Mouse (Mus musculus): ENCODE measurements at regions not wholly inside any gene's neighbourhood (a gene's known extent, or its start where the extent isn't known, plus 50 kb on each side); places are given as distances from the start of the nearest gene placed in this dataset.
A peak's percentile ranks its signal among the peaks of the same experiment; 100 is the strongest.

GRCm38 (mm10) chr4:106040376-106040775 is 250.7 kb downstream of the Gm12728 start:
- no peak for DNase-seq (ENCODE audit: extremely low spot score, low spot score)

- no peak for DNase-seq (ENCODE audit: extremely low spot score, low spot score)
Observed at GRCm38 (mm10) chr4:106042456-106042855, 252.8 kb downstream of the Gm12728 start.

GRCm38 (mm10) chr4:106043661-106044060 is 254.0 kb downstream of the Gm12728 start:
- no peak for DNase-seq (ENCODE audit: extremely low spot score, low spot score)

- no peak for DNase-seq (ENCODE audit: extremely low spot score, low spot score)
Observed at GRCm38 (mm10) chr4:106048053-106048452, 258.4 kb downstream of the Gm12728 start.

- DNase-seq (ENCODE audit: extremely low spot score, low spot score) = no peak
Observed at GRCm38 (mm10) chr4:106048797-106049196, 259.1 kb downstream of the Gm12728 start.

DNA sequence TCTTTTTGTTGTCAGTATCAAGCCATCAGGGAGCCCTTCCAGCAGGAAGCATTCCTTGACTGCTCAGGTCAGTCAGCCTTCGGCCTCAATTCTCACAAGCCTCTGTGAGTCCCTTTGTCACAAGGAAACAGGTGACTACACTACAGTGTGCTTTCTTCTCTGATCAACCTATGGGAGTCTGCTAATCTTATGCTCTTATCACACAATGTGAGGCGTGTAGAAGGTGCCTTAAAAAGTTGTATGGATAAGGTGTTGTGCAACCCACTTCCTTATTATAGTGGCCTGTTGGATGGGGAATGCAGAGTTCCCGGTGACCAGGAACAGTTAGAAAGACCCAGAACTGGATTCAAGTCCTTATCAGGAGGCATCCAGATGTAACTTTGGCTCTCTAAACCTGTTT is 260.2 kb downstream of the Gm12728 start:
- DNase-seq (ENCODE audit: extremely low spot score, low spot score) = no peak

DNA sequence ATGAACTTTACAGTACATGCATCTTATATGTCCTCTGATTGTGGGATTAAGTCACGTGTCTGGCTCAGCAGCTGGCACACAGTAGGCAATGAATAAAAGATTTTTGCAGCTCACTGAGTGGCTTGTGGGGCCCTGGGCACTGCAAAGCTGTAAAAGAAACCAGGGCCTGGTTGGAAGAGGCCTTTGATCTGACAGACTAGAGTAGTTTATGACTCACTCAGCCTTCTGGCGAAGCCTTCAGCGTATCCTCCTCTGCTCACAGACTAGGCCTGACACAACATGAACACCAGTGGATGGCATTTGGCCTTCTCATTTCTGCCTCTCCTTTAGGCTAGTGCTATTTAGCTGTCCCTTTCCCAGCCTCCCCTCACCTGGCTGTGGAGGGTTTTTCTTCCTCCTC is 260.6 kb downstream of the Gm12728 start:
- no peak for DNase-seq (ENCODE audit: extremely low spot score, low spot score)

GRCm38 (mm10) chr4:106053496-106053895 is 262.5 kb upstream of the Usp24 start:
- no peak for DNase-seq (ENCODE audit: extremely low spot score, low spot score)

DNA sequence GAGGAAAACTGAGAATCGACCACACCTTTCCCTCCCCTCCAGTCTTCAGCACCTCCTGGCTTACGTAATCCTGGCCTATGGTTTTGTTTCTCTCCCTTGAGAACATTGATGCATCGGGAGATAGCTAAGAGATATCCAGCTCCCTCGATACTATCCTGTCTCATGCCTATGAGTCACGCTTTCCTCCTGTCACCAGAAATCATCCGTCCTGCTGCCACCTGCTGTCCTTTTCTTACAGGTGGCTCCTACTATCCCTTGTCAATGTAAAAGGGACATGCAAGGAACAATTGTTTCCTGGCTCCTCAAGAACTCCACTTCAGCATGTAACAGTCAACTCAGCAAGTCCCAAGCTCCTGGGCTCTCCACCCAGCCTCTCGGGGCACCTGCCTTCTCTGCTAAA is 261.7 kb upstream of the Usp24 start:
- no peak for DNase-seq (ENCODE audit: extremely low spot score, low spot score)

DNA sequence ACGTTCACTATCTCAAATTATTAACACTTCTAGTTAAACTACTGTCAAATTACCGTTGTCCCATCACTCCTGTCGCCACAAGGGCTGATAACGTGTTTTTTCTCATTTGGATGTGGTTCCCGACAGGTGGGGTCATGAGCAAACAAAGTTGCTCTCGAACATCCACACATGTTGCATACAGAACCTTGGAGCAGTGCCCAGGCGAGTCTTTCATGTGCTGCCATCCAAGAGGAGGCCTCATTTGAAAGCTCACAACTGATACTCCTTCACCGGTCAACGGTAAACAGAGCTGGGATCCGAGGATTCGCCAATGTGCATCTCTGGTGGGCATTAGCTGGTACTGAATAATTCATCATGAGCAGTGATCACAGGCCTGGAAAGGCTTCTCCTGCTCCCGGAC is 253.4 kb upstream of the Usp24 start:
- DNase-seq (ENCODE audit: extremely low spot score, low spot score) = no peak

- DNase-seq (ENCODE audit: extremely low spot score, low spot score) = no peak
Observed at GRCm38 (mm10) chr4:106063851-106064382, 252.1 kb upstream of the Usp24 start.

DNA sequence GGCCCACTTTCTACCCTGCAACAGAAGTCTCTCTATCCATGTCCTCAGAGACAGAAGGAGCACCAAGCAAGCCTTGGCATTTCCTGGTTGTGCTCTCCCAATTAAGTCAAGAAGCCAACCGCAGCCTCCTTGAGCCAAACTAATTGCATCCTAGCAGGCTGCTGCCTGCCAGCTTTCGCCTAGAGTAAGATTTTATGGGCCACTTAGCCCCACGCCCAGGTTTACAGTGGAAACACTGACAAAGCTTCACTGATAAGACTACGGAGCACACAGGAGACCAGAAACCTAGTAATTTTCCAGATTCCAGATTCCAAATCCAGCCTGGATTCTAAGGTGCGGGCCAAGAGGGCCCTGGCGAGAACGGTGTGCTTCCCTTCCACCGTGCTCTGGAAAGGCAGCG is 249.0 kb upstream of the Usp24 start:
- DNase-seq (ENCODE audit: extremely low spot score, low spot score) = no peak

DNA sequence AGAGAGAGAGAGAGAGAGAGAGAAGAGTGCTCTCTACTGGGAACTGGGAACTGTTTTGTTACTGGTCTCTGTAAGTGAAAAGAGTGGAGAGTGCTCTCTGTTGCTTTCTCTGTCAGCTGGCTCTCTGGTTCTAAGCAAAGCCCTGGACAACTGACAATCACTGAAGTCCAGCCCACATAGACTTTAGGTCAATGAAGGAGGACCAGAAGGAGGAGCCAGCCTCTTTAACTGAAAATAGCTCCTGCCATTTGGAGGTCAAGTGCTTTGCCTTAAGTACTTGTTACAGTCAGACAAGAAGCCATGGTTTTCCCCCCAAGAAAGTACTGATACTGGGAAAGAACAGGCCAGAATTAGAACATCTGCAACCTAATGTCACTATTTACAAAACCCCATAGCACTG is 232.5 kb upstream of the Usp24 start:
- no peak for DNase-seq (ENCODE audit: extremely low spot score, low spot score)

DNA sequence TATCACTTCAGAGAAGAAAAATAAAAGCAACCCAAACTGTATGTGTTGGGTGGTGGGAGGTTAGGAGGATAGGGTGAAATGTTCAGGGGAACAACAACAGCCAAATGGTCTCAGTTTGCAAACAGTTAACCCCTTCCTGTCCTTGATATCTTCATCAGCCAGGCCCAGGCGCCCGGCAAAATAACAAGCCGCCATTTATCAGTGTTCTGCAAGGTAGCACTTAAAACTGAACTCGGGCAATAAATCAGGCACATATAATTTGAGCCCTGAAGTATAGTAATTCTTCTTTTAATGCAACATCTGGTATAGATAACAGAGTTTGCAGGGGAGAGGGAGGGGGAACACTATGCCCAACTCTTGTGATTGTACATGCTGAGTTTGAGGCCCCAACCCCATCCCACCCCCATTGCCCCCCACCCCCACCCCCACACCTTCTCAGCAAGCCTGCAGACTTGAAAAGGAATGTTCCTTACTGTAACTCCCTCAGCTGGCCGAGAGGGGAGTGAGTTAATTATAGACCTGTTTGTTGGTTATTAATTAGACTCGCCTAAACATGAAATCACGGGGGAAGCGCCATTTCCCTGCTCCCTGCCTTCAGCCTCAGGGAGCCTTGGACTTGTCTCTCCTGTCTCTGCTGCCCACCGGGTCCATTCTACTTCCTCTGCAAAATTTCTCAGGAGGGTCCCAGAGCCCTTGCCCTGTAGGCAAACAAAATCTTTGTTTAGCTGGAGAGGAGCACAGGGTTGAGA is 223.9 kb upstream of the Usp24 start:
- no peak for DNase-seq (ENCODE audit: extremely low spot score, low spot score)

GRCm38 (mm10) chr4:106092676-106093070 is 223.3 kb upstream of the Usp24 start:
- no peak for DNase-seq (ENCODE audit: extremely low spot score, low spot score)

DNA sequence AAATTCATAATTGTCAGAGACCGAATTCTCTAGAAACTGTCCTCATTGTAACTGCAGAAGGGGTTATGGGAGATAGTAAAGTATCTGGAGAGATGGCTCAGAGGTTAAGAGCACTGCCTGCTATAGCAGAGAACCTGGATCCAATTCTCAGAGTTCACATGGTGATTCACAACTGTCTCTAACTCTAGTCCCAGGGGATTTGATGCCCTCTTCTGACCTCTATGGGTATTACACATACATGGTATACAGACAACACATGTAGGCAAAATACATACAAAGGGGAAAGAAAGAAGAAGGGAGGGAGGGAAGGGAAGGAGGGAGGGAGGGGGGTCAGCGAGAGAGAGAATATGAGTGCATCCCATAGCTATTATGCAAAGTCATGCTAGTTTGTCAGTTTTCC is 222.8 kb upstream of the Usp24 start:
- DNase-seq (ENCODE audit: extremely low spot score, low spot score) = no peak

- no peak for DNase-seq (ENCODE audit: extremely low spot score, low spot score)
Observed at GRCm38 (mm10) chr4:106094882-106095556, 221.0 kb upstream of the Usp24 start.

GRCm38 (mm10) chr4:106096130-106096529 is 219.9 kb upstream of the Usp24 start:
- DNase-seq (ENCODE audit: extremely low spot score, low spot score) = no peak

DNA sequence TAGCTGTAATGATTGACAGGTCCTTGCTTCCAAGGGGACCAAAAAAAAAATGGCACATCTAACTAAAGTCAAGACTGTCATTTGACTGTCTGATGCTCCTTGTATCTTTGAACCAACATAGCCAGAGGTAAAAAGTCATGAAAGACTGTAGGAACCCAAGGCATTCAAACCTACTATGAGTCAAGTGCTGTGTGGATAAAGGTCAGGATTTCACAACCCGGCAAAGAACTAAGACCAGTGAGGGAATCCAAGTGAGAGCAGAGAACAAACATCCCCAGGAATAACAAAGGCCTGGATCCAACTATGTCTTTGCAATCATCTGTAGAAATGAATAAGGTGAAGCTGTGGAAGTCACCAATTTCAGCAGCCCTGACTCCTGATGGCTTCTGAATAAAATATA is 218.2 kb upstream of the Usp24 start:
- no peak for DNase-seq (ENCODE audit: extremely low spot score, low spot score)

GRCm38 (mm10) chr4:106100211-106101025 is 215.6 kb upstream of the Usp24 start:
- DNase-seq (ENCODE audit: extremely low spot score, low spot score) = no peak

DNA sequence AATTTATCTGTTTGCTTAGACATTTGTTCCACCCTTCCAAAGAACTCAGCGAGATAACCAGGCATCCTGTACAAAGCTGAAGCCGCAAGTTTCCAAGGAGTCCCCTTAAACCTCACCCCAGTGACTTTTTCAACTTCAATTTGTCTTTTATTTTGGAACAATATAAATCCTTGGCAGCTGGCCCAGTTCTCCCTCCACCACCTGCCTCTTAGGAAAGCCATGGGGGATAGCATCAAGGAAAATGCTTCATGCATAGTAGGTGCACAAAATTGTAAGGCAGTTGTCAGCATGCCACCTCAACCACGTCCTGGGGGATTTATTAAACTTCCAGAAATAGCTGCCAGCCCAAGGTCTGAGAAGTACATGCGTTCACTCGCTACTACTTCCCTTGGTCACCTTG is 214.1 kb upstream of the Usp24 start:
- DNase-seq (ENCODE audit: extremely low spot score, low spot score) = no peak

DNA sequence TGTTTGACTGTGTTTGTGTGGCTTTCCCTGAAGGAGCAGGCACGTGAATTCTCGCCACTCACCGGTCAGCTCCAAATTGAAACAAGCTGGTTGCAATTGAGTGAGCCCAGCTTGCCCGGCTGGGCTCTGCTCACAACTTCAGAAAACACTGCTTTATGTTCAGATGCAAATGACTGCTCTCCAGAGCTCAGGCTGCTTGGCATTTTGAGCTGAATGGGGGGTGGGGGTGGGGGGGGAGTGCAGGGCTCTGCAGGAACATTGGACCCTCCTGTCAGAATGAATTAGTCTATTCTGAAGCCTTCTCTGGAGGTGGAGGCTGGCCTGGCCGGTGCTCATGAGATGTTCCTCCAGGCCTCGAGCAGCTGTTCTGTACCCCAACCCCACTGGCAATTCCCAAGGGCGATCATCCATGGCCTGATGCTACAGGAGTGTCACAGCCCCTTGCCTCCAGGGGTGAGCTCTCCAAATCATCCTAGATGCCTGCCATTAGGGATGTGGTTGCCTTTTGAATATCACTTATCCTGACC is 213.5 kb upstream of the Usp24 start:
- DNase-seq (ENCODE audit: extremely low spot score, low spot score) = peak; percentile 24

Measured in neural tube, embryonic 10.5 days (tissue).